Comparison of ENCODE assay signal across 25 mouse cellular contexts in genomic region chr15:95482002-95482401, GRCm38 (mm10). TPM values are rescaled to one million over a fixed set of nuclear protein-coding genes. Genes with fewer than 3 reads are reported as not detected.
"Had no signal": no experiment of that assay in that cellular context is flagged by ENCODE, and none has a peak within 500 bp of the region (broad histone marks: within the 10 kb centered on the region; RNA-seq: fewer than 3 reads in every experiment).

No protein-coding gene starts in this region.

- H3K4me3 ChIP-seq: heart, adult 2 months; heart, embryonic 13.5 days; heart, embryonic 15.5 days; hindbrain, embryonic 13.5 days; hindbrain, embryonic 15.5 days; limb, embryonic 13.5 days; limb, embryonic 15.5 days; liver, embryonic 12.5 days had no signal

- H3K9me3 ChIP-seq: heart, embryonic 13.5 days; heart, embryonic 15.5 days; hindbrain, embryonic 13.5 days; hindbrain, embryonic 15.5 days; limb, embryonic 13.5 days; limb, embryonic 15.5 days; liver, embryonic 12.5 days had no signal

- H3K27ac ChIP-seq: heart, adult 2 months; heart, embryonic 13.5 days; heart, embryonic 15.5 days; hindbrain, embryonic 13.5 days; hindbrain, embryonic 15.5 days; hindbrain, postnatal 0 days; limb, embryonic 13.5 days; limb, embryonic 15.5 days; liver, embryonic 12.5 days; liver, embryonic 14.5 days had no signal

- ATAC-seq: hindbrain, postnatal 0 days; intestine, embryonic 16.5 days; liver, embryonic 12.5 days had no signal

- H3K27me3 ChIP-seq: heart, embryonic 13.5 days; heart, embryonic 15.5 days; hindbrain, embryonic 13.5 days; hindbrain, embryonic 15.5 days; limb, embryonic 13.5 days; limb, embryonic 15.5 days; liver, embryonic 12.5 days had no signal

- H3K36me3 ChIP-seq: heart, embryonic 13.5 days; heart, embryonic 15.5 days; hindbrain, embryonic 13.5 days; hindbrain, embryonic 15.5 days; limb, embryonic 13.5 days; limb, embryonic 15.5 days; liver, embryonic 12.5 days had no signal

- DNase-seq: gastrocnemius, postnatal 14 days; gastrocnemius, postnatal 36 days; heart, adult 11 months; heart, adult 2 months; heart, postnatal 14 days; heart, postnatal 36 days; kidney, adult 11 months; kidney, postnatal 10 days; kidney, postnatal 36 days; layer of hippocampus, adult 9-11 months; layer of hippocampus, postnatal 36 days; left cerebral cortex, postnatal 4 days had no signal

- H3K4me2 ChIP-seq: heart, embryonic 11.5 days; heart, embryonic 13.5 days; heart, embryonic 15.5 days; hindbrain, embryonic 13.5 days; hindbrain, embryonic 15.5 days; limb, embryonic 13.5 days; limb, embryonic 15.5 days; liver, embryonic 12.5 days had no signal

- H3K4me1 ChIP-seq: heart, embryonic 13.5 days; heart, embryonic 15.5 days; limb, embryonic 13.5 days; limb, embryonic 15.5 days; liver, embryonic 12.5 days had no signal

- H3K9ac ChIP-seq: heart, embryonic 13.5 days; heart, embryonic 15.5 days; hindbrain, embryonic 13.5 days; hindbrain, embryonic 15.5 days; limb, embryonic 13.5 days; limb, embryonic 15.5 days; liver, embryonic 12.5 days; liver, embryonic 14.5 days had no signal

RNA-seq across cellular contexts. Expression of gene Nell2, which starts 46.4 kb away (rescaled TPM):
- polyA plus RNA-seq: heart, postnatal 0 days; liver, adult 2 months had no signal
